Mouse (Mus musculus): ENCODE data around the gene Gm11549. TPM values are rescaled to one million over a fixed set of nuclear protein-coding genes. Genes with fewer than 3 reads are reported as not detected.

Gm11549 gene
- polyA plus RNA-seq, 1 experiment, result not detected

DNA sequence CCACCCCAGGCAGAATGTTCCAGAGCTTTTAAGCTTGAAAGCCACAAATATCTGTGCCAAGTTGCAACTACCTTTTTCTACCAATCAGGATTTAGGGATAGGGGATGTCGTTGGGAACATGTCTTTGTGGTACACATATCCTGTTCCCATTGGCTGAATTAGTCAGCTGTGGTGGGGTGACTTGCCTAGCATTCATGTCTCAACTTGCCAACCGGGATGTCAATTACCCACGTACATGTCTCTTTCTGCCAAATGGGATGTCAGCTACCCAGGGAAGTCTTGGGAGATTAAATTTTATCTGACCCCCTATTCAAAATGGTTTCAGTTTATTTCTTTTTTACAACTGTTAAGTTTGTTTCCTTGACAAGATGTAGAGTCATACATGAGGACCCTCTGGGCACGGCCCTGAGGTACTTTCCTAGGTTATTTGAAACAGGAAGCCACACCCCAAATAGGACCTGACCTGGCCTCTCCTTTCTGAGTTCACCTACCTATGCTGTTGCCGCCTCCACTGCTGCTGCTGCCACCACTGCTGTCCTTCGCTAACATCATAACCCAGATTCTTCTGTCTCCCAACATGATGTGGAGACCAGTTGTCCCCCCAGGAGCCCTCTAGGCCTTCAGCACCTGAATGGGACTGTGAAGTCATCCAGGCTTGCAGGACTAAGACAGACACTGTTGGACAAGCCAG, 32.6 kb downstream of the Gm11549 start:
- H3ac ChIP-seq (ENCODE audit: control insufficient read depth, insufficient read length), result no peak overlapping the region
- no peak overlapping the region for H3K4me2 ChIP-seq (ENCODE audit: low read depth)
- H3K36me3 ChIP-seq (ENCODE audit: control insufficient read depth, insufficient read depth), result no peaks in the 10 kb centered on the region
- H3K4me3 ChIP-seq, result no peak overlapping the region
- no peaks in the 10 kb centered on the region for H3K27me3 ChIP-seq (ENCODE audit: control insufficient read depth, insufficient read depth, insufficient read length)
- TF ChIP-seq MYOD1 (IDR thresholded peaks at IDR 0.05; ENCODE audit: control insufficient read depth in 1 of 3, insufficient read length in 2 of 3, low read depth in 2 of 3) (no peak), REST (IDR thresholded peaks at IDR 0.05; ENCODE audit: insufficient read depth, insufficient read length) (no peak)
- H3K79me2 ChIP-seq (ENCODE audit: control insufficient read depth, insufficient read depth), result no peaks in the 10 kb centered on the region

- H3K4me2 ChIP-seq (ENCODE audit: low read depth), result no peak overlapping the region
- H3K79me2 ChIP-seq (ENCODE audit: control insufficient read depth, insufficient read depth), result no peaks in the 10 kb centered on the region
- no peak overlapping the region for H3ac ChIP-seq (ENCODE audit: control insufficient read depth, insufficient read length)
- TF ChIP-seq POLR2A (IDR thresholded peaks at IDR 0.05; ENCODE audit: insufficient read length, low read depth), result no peak
- no peak for TF ChIP-seq TCF12 (IDR thresholded peaks at IDR 0.05; ENCODE audit: insufficient read depth, poor library complexity, severe bottlenecking)
- no peak for TF ChIP-seq E2F4 (IDR thresholded peaks at IDR 0.05; ENCODE audit: insufficient read depth)
- TF ChIP-seq TCF3 (IDR thresholded peaks at IDR 0.05; ENCODE audit: insufficient read length, low read depth), result no peak
- TF ChIP-seq MYOD1 (IDR thresholded peaks at IDR 0.05; ENCODE audit: control insufficient read depth in 1 of 3, insufficient read length in 2 of 3, low read depth in 2 of 3), result no peak
- no peak for TF ChIP-seq USF1 (IDR thresholded peaks at IDR 0.05; ENCODE audit: low read depth)
- TF ChIP-seq POLR2AphosphoS2 (IDR thresholded peaks at IDR 0.05; ENCODE audit: insufficient read length, low read depth), result no peak
- TF ChIP-seq SRF (IDR thresholded peaks at IDR 0.05; ENCODE audit: control insufficient read depth, insufficient read length, low read depth), result no peak
- no peak for TF ChIP-seq MAX (IDR thresholded peaks at IDR 0.05; ENCODE audit: low read depth)
- TF ChIP-seq REST (IDR thresholded peaks at IDR 0.05; ENCODE audit: insufficient read depth, insufficient read length), result no peak
- TF ChIP-seq CEBPB (IDR thresholded peaks at IDR 0.05; ENCODE audit: insufficient read depth, poor library complexity, severe bottlenecking), result no peak
- TF ChIP-seq MYOG (IDR thresholded peaks at IDR 0.05; ENCODE audit: control insufficient read depth in 1 of 3, insufficient read depth in 1 of 3, insufficient read length in 2 of 3, low read depth in 2 of 3), result no peak
- H3K36me3 ChIP-seq (ENCODE audit: control insufficient read depth, insufficient read depth), result no peaks in the 10 kb centered on the region
- H3K27me3 ChIP-seq (ENCODE audit: control insufficient read depth, insufficient read depth, insufficient read length), result no peaks in the 10 kb centered on the region
- no peak overlapping the region for H3K4me3 ChIP-seq
Observed at GRCm38 (mm10) chr3:36488367-36488766, 33.2 kb downstream of the Gm11549 start.

DNA sequence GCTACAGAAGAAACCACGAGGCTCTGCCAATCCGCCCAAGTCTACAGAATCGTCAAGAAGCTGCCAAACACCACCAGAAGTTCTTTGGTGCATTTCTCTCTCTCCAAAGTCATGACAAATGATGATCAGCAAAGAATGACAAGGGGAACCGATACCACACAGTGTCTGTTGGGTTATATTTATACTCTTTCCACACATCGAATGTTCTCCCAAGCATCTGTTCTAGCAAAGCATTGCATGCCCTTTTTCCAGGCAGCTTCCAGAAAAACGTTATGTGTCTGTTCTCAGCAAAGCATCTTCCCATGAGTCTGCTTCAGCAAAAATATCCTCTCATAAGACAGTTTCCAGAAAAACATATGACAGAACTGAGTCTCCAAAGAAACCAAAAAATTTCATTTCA, 34.7 kb downstream of the Gm11549 start:
- no peak overlapping the region for H3ac ChIP-seq (ENCODE audit: control insufficient read depth, insufficient read length)
- no peak overlapping the region for H3K4me3 ChIP-seq
- no peak overlapping the region for H3K4me2 ChIP-seq (ENCODE audit: low read depth)
- no peaks in the 10 kb centered on the region for H3K27me3 ChIP-seq (ENCODE audit: control insufficient read depth, insufficient read depth, insufficient read length)
- no peaks in the 10 kb centered on the region for H3K36me3 ChIP-seq (ENCODE audit: control insufficient read depth, insufficient read depth)
- no peaks in the 10 kb centered on the region for H3K79me2 ChIP-seq (ENCODE audit: control insufficient read depth, insufficient read depth)
- TF ChIP-seq REST (IDR thresholded peaks at IDR 0.05; ENCODE audit: insufficient read depth, insufficient read length) (no peak), TCF12 (IDR thresholded peaks at IDR 0.05; ENCODE audit: insufficient read depth, poor library complexity, severe bottlenecking) (no peak), POLR2AphosphoS2 (IDR thresholded peaks at IDR 0.05; ENCODE audit: insufficient read length, low read depth) (no peak), MYOG (IDR thresholded peaks at IDR 0.05; ENCODE audit: control insufficient read depth in 1 of 3, insufficient read depth in 1 of 3, insufficient read length in 2 of 3, low read depth in 2 of 3) (no peak), TCF3 (IDR thresholded peaks at IDR 0.05; ENCODE audit: insufficient read length, low read depth) (no peak), POLR2A (IDR thresholded peaks at IDR 0.05; ENCODE audit: insufficient read length, low read depth) (no peak), MYOD1 (IDR thresholded peaks at IDR 0.05; ENCODE audit: control insufficient read depth in 1 of 3, insufficient read length in 2 of 3, low read depth in 2 of 3) (no peak), SRF (IDR thresholded peaks at IDR 0.05; ENCODE audit: control insufficient read depth, insufficient read length, low read depth) (no peak), USF1 (IDR thresholded peaks at IDR 0.05; ENCODE audit: low read depth) (no peak)

- H3K27me3 ChIP-seq (ENCODE audit: control insufficient read depth, insufficient read depth, insufficient read length), result no peaks in the 10 kb centered on the region
- no peak overlapping the region for H3ac ChIP-seq (ENCODE audit: control insufficient read depth, insufficient read length)
- H3K36me3 ChIP-seq (ENCODE audit: control insufficient read depth, insufficient read depth), result no peaks in the 10 kb centered on the region
- no peak overlapping the region for H3K4me3 ChIP-seq
- H3K4me2 ChIP-seq (ENCODE audit: low read depth), result no peak overlapping the region
- no peaks in the 10 kb centered on the region for H3K79me2 ChIP-seq (ENCODE audit: control insufficient read depth, insufficient read depth)
- TF ChIP-seq REST (IDR thresholded peaks at IDR 0.05; ENCODE audit: insufficient read depth, insufficient read length) (no peak), CEBPB (IDR thresholded peaks at IDR 0.05; ENCODE audit: insufficient read depth, poor library complexity, severe bottlenecking) (no peak), TCF12 (IDR thresholded peaks at IDR 0.05; ENCODE audit: insufficient read depth, poor library complexity, severe bottlenecking) (no peak), POLR2AphosphoS2 (IDR thresholded peaks at IDR 0.05; ENCODE audit: insufficient read length, low read depth) (no peak), TCF3 (IDR thresholded peaks at IDR 0.05; ENCODE audit: insufficient read length, low read depth) (no peak)
Observed at GRCm38 (mm10) chr3:36486176-36486575, 35.4 kb downstream of the Gm11549 start.

- Histone ChIP-seq H3ac (ENCODE audit: control insufficient read depth, insufficient read length) (no peak overlapping the region), H3K36me3 (ENCODE audit: control insufficient read depth, insufficient read depth) (no peaks in the 10 kb centered on the region), H3K4me3 (no peak overlapping the region), H3K79me2 (ENCODE audit: control insufficient read depth, insufficient read depth) (no peaks in the 10 kb centered on the region), H3K4me2 (ENCODE audit: low read depth) (no peak overlapping the region), H3K27me3 (ENCODE audit: control insufficient read depth, insufficient read depth, insufficient read length) (no peaks in the 10 kb centered on the region)
- TF ChIP-seq E2F4 (IDR thresholded peaks at IDR 0.05; ENCODE audit: insufficient read depth), result no peak
Observed at GRCm38 (mm10) chr3:36484292-36484691, 37.3 kb downstream of the Gm11549 start.

Data from myocyte (in vitro differentiated cells).